Mouse (Mus musculus): ENCODE data around the gene Rassf6. TPM values are rescaled to one million over a fixed set of nuclear protein-coding genes. Genes with fewer than 3 reads are reported as not detected.

Rassf6 gene
- total and polyA plus RNA-seq, 2 experiments from 2014 or later = 0.41 to 0.65 TPM

GRCm38 (mm10) chr5:90611388-90611787 lies 29.1 kb downstream of the Rassf6 start:
- Histone ChIP-seq H3K4me2 (ENCODE audit: low read depth, low read length) (no peak overlapping the region), H3K27me3 (ENCODE audit: control insufficient read depth, insufficient read depth, low read length) (no peaks in the 10 kb centered on the region), H3K9me3 (replicated peaks; ENCODE audit: control insufficient read depth, low read length) (no peaks in the 10 kb centered on the region), H3K4me3 (ENCODE audit: low read depth, low read length) (no peak overlapping the region), H3K36me3 (replicated peaks; ENCODE audit: control insufficient read depth, insufficient read depth, low read length) (no peaks in the 10 kb centered on the region), H3K9ac (replicated peaks; ENCODE audit: low read depth, low read length) (no peak overlapping the region), H3K4me1 (ENCODE audit: control insufficient read depth, insufficient read depth) (no peaks in the 10 kb centered on the region), H3K27ac (ENCODE audit: low read depth) (no peak overlapping the region)
- no peak for DNase-seq (ENCODE audit: low spot score)
- WGBS = 54% methylated on average over 3 of the region's 3 CpGs
- TF ChIP-seq EP300 (IDR thresholded peaks at IDR 0.05; ENCODE audit: low read depth) (no peak), CTCF (IDR thresholded peaks at IDR 0.05; ENCODE audit: low read depth) (no peak)
- no peak for ATAC-seq (ENCODE audit: insufficient read depth, low read depth)

GRCm38 (mm10) chr5:90608906-90609305 lies 31.6 kb downstream of the Rassf6 start:
- no peaks in the 10 kb centered on the region for H3K36me3 ChIP-seq (replicated peaks; ENCODE audit: control insufficient read depth, insufficient read depth, low read length)
- H3K27ac ChIP-seq (ENCODE audit: low read depth) = no peak overlapping the region
- no peaks in the 10 kb centered on the region for H3K27me3 ChIP-seq (ENCODE audit: control insufficient read depth, insufficient read depth, low read length)
- H3K9me3 ChIP-seq (replicated peaks; ENCODE audit: control insufficient read depth, low read length) = no peaks in the 10 kb centered on the region
- no peak overlapping the region for H3K4me3 ChIP-seq (ENCODE audit: low read depth, low read length)
- H3K4me1 ChIP-seq (ENCODE audit: control insufficient read depth, insufficient read depth) = peaks cover 1% of the 10 kb centered on the region; the same call in 1 of the 2 replicates
- DNase-seq (ENCODE audit: low spot score) = peak; percentile 40
- 28% methylated on average over 11 of the region's 11 CpGs for WGBS
- TF ChIP-seq CTCF (IDR thresholded peaks at IDR 0.05; ENCODE audit: low read depth) (no peak), EP300 (IDR thresholded peaks at IDR 0.05; ENCODE audit: low read depth) (no peak)
- no peak overlapping the region; the same call in 1 of the 2 replicates for H3K4me2 ChIP-seq (ENCODE audit: low read depth, low read length)
- peak; percentile 49; the same call in 1 of the 2 replicates for ATAC-seq (ENCODE audit: insufficient read depth, low read depth)
- H3K9ac ChIP-seq (replicated peaks; ENCODE audit: low read depth, low read length) = no peak overlapping the region

- peak overlapping the region; percentile 3; the same call in 1 of the 2 replicates for H3K4me3 ChIP-seq (ENCODE audit: low read depth, low read length)
- H3K4me2 ChIP-seq (ENCODE audit: low read depth, low read length) = peak overlapping the region; percentile 29
- no peak overlapping the region for H3K27ac ChIP-seq (ENCODE audit: low read depth)
- TF ChIP-seq EP300 (IDR thresholded peaks at IDR 0.05; ENCODE audit: low read depth) = no peak
- no peak for TF ChIP-seq CTCF (IDR thresholded peaks at IDR 0.05; ENCODE audit: low read depth)
- no peak for DNase-seq (ENCODE audit: low spot score)
- WGBS = 9% methylated on average over 13 of the region's 13 CpGs
- no peak overlapping the region for H3K9ac ChIP-seq (replicated peaks; ENCODE audit: low read depth, low read length)
- H3K36me3 ChIP-seq (replicated peaks; ENCODE audit: control insufficient read depth, insufficient read depth, low read length) = no peaks in the 10 kb centered on the region
- H3K9me3 ChIP-seq (replicated peaks; ENCODE audit: control insufficient read depth, low read length) = no peaks in the 10 kb centered on the region
- H3K4me1 ChIP-seq (ENCODE audit: control insufficient read depth, insufficient read depth) = peaks cover 8% of the 10 kb centered on the region; the same call in 1 of the 2 replicates
- H3K27me3 ChIP-seq (ENCODE audit: control insufficient read depth, insufficient read depth, low read length) = no peaks in the 10 kb centered on the region
- no peak for ATAC-seq (ENCODE audit: insufficient read depth, low read depth)
Measured at GRCm38 (mm10) chr5:90603407-90603923, 37.0 kb downstream of the Rassf6 start.

- no peak for TF ChIP-seq EP300 (IDR thresholded peaks at IDR 0.05; ENCODE audit: low read depth)
- TF ChIP-seq CTCF (IDR thresholded peaks at IDR 0.05; ENCODE audit: low read depth) = peak; percentile 63
- ATAC-seq (ENCODE audit: insufficient read depth, low read depth) = no peak
- H3K36me3 ChIP-seq (replicated peaks; ENCODE audit: control insufficient read depth, insufficient read depth, low read length) = no peaks in the 10 kb centered on the region
- 15% methylated on average over 6 of the region's 6 CpGs for WGBS
- no peaks in the 10 kb centered on the region for H3K9me3 ChIP-seq (replicated peaks; ENCODE audit: control insufficient read depth, low read length)
- no peaks in the 10 kb centered on the region for H3K27me3 ChIP-seq (ENCODE audit: control insufficient read depth, insufficient read depth, low read length)
- DNase-seq (ENCODE audit: low spot score) = peak; percentile 35
- H3K4me1 ChIP-seq (ENCODE audit: control insufficient read depth, insufficient read depth) = peaks cover 8% of the 10 kb centered on the region; the same call in 1 of the 2 replicates
- H3K9ac ChIP-seq (replicated peaks; ENCODE audit: low read depth, low read length) = no peak overlapping the region
- no peak overlapping the region for H3K4me2 ChIP-seq (ENCODE audit: low read depth, low read length)
- no peak overlapping the region for H3K27ac ChIP-seq (ENCODE audit: low read depth)
- no peak overlapping the region for H3K4me3 ChIP-seq (ENCODE audit: low read depth, low read length)
Measured at GRCm38 (mm10) chr5:90601469-90601868, 39.0 kb downstream of the Rassf6 start.

- H3K9ac ChIP-seq (replicated peaks; ENCODE audit: low read depth, low read length) = no peak overlapping the region
- no peaks in the 10 kb centered on the region for H3K36me3 ChIP-seq (replicated peaks; ENCODE audit: control insufficient read depth, insufficient read depth, low read length)
- H3K27ac ChIP-seq (ENCODE audit: low read depth) = no peak overlapping the region
- no peaks in the 10 kb centered on the region for H3K4me1 ChIP-seq (ENCODE audit: control insufficient read depth, insufficient read depth)
- H3K9me3 ChIP-seq (replicated peaks; ENCODE audit: control insufficient read depth, low read length) = no peaks in the 10 kb centered on the region
- H3K27me3 ChIP-seq (ENCODE audit: control insufficient read depth, insufficient read depth, low read length) = no peaks in the 10 kb centered on the region
- ATAC-seq (ENCODE audit: insufficient read depth, low read depth) (no peak), DNase-seq (ENCODE audit: low spot score) (no peak)
- no peak overlapping the region for H3K4me3 ChIP-seq (ENCODE audit: low read depth, low read length)
- no peak overlapping the region for H3K4me2 ChIP-seq (ENCODE audit: low read depth, low read length)
- 69% methylated on average over 6 of the region's 6 CpGs for WGBS
- no peak for TF ChIP-seq CTCF (IDR thresholded peaks at IDR 0.05; ENCODE audit: low read depth)
- TF ChIP-seq EP300 (IDR thresholded peaks at IDR 0.05; ENCODE audit: low read depth) = no peak
Measured at GRCm38 (mm10) chr5:90596155-90596554, 44.3 kb downstream of the Rassf6 start.

- WGBS = 73% methylated on average over 13 of the region's 13 CpGs
- DNase-seq (ENCODE audit: low spot score) (no peak), ATAC-seq (ENCODE audit: insufficient read depth, low read depth) (no peak)
- no peaks in the 10 kb centered on the region for H3K9me3 ChIP-seq (replicated peaks; ENCODE audit: control insufficient read depth, low read length)
- no peak overlapping the region for H3K4me3 ChIP-seq (ENCODE audit: low read depth, low read length)
- no peak for TF ChIP-seq EP300 (IDR thresholded peaks at IDR 0.05; ENCODE audit: low read depth)
- TF ChIP-seq CTCF (IDR thresholded peaks at IDR 0.05; ENCODE audit: low read depth) = no peak
- H3K36me3 ChIP-seq (replicated peaks; ENCODE audit: control insufficient read depth, insufficient read depth, low read length) = no peaks in the 10 kb centered on the region
- no peak overlapping the region for H3K4me2 ChIP-seq (ENCODE audit: low read depth, low read length)
- H3K27ac ChIP-seq (ENCODE audit: low read depth) = no peak overlapping the region
- no peak overlapping the region for H3K9ac ChIP-seq (replicated peaks; ENCODE audit: low read depth, low read length)
- H3K4me1 ChIP-seq (ENCODE audit: control insufficient read depth, insufficient read depth) = no peaks in the 10 kb centered on the region
- no peaks in the 10 kb centered on the region for H3K27me3 ChIP-seq (ENCODE audit: control insufficient read depth, insufficient read depth, low read length)
Measured at GRCm38 (mm10) chr5:90594945-90595344, 45.5 kb downstream of the Rassf6 start.
